Mouse (Mus musculus): ENCODE results near the gene Tbca. TPM values are rescaled to one million over a fixed set of nuclear protein-coding genes. Genes with fewer than 3 reads are reported as not detected.
A peak's percentile ranks its signal among the peaks of the same experiment; 100 is the strongest.

Gene Tbca
- polyA plus RNA-seq, 1 experiment from 2014 or later: 235 TPM

- 1% methylated on average over 36 of the region's 36 CpGs for WGBS
- ATAC-seq (replicated peaks; ENCODE audit: low FRiP score): no peak
Observed at GRCm38 (mm10) chr13:94883966-94884960, 95.6 kb downstream of the Tbca start.

DNA sequence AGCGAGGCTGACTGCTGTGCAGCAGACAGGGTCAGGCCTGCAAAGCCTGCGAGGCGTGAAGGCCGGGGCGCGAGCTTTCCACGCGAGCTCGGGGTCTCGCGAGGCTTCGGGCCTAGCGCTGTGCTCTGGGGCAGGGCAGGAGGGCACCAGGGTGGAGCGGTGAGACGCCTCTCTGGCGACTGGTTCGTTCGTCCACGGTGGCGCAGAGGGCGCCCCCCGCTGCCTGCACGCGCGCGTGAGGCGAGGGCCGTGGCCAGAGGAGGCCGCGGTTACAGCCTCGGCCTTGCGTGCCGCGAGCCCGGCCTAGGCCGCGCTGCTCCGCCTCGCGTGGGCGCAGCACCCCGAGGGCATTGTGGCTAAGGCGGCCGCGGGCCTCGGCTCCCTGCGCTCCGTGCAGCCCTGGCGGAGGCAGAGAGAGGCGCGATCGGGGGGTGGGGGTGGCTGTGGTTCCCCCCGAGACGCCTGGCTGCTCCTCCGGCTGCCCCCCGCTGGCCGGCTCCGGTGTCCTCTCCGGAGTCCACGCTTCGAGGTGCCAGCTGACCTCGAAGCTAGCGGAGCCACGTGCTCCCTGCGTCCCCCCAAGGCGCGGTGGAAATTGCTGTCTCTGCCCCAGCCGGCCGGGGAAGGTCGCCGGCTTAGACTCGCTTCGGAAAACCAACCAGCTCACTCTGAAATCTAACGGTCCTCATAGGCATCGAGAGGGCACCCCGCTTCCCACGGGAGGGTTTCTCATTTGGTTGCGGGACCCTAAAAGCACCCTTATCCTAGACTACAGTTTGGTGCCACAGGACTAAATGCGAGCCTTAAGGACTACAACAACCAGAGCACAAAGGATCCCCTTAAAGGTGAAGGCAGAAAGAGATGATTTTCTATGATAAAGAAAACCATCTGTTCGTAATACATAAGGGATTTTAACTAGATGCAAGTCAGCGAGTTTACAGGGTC is 96.9 kb downstream of the Tbca start:
- ATAC-seq (replicated peaks; ENCODE audit: low FRiP score): 0 out of 2 replicates have a peak, but pooled peaks have one; percentile 29
- Histone ChIP-seq H3K4me3 (replicated peaks) (peak overlapping the region; percentile 31), H3K4me1 (peaks cover 27% of the 10 kb centered on the region), H3K9ac (no peak overlapping the region), H3K9me3 (replicated peaks) (no peaks in the 10 kb centered on the region), H3K27ac (no peak overlapping the region), H3K36me3 (no peaks in the 10 kb centered on the region), H3K4me2 (peak overlapping the region; percentile 54), H3K27me3 (peaks cover 95% of the 10 kb centered on the region)
- 2% methylated on average over 68 of the region's 81 CpGs for WGBS

More at GRCm38 (mm10) chr13:94883966-94884960, 95.6 kb downstream of the Tbca start:
- Histone ChIP-seq H3K4me1 (peaks cover 27% of the 10 kb centered on the region), H3K27me3 (peaks cover 94% of the 10 kb centered on the region), H3K4me3 (replicated peaks) (peak overlapping the region; percentile 47), H3K27ac (no peak overlapping the region), H3K9ac (no peak overlapping the region), H3K4me2 (peak overlapping the region; percentile 77), H3K9me3 (replicated peaks) (no peaks in the 10 kb centered on the region), H3K36me3 (no peaks in the 10 kb centered on the region)

Other genes with a start within 250 kb of the Tbca start
- gene Otp, start 86.7 kb downstream of the Tbca start, polyA plus RNA-seq (2015; fragmentation: Nextera tagmentation; extraction: Ambion mirVana): not detected in 2 replicates
- gene Wdr41, start 187.4 kb downstream of the Tbca start, polyA plus RNA-seq (2015; fragmentation: Nextera tagmentation; extraction: Ambion mirVana): 22.2 and 22.9 TPM in 2 replicates